Mouse (Mus musculus): ENCODE data around the gene Kremen1.
A peak's percentile ranks its signal among the peaks of the same experiment; 100 is the strongest.

Gene Kremen1

DNA sequence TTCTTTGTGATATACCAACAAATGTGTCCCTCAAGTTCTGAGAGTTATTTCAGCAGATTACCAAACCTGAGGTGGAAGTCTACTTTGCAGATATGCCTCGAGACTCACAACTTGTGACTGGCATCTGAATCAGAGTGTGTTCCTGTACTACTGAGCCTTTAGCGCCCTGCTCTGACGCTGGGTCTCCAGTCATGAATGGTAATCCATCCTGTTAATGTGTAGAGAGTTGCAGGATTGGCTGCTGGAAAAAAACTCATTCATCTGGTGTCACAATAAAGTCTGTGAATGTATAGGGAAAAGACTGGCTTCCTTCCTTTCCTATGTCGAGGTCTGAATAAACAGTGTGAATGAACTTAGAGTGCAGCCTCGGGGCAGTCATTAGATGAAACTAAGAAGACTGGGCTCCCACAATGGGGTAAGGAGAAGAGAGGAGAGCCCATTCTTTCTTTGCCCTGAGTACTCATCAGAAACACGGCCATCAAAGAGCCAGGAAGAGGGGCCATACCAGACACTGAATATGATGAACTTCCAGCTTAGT lies 41.4 kb downstream of the Kremen1 start:
- DNase-seq (ENCODE audit: extremely low read depth, low read depth): no peak

DNA sequence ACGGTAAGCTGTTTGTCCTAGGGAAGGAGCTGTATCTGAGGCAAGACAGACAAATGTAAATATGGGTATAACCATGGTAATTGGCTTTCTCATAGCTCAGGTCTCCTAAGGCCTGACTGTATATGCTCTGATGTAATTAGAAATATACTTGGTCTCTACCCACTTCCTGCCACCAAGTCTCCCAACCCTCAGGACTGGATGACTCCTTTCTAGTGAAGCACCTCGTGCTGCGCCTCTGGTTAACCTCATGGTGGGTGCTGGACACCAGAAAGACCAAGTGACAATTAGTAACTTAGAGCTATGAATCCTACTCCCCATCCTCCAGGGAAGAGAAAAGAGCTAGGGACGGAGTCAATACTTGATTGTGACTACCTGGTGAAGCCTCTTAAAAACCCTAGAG lies 42.0 kb downstream of the Kremen1 start:
- DNase-seq (ENCODE audit: extremely low read depth, low read depth): no peak

DNA sequence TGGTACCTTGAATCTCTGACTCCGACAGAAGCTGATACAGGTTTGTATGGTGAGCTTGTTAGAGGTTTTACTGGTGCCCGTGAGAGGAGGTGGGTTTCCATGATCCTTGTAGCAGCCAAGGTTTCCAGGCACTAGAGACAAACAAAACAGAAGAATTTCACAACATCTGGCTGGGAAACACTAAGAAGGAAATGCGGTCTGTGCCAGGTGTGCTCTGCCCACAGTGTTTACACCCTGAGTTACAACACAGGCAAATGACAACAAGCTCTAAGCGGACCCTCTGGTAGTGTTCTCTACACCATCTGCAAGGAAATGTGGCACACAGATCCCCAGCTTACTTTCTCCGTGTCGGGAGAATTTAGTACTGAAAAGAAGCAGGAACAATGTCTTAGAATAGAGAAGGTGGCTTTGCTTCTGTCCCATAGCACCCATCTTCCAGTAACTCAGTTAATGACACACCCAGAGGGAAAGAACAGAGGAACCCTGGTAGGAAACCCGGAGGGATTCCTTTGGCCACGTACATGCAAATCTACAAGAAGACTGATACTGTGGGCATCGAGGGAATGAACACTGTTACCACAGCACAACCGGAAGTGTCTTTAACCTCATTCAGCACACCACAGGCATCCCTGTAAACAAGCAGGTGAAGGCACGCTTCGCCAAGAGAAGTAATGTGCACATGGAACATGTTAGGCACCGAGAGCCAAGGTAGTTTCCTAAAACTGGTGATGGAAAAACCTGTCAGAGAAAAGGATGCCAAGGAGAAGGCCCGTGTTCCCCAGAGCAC lies 45.8 kb downstream of the Kremen1 start:
- no peak for DNase-seq (ENCODE audit: extremely low read depth, low read depth)

DNA sequence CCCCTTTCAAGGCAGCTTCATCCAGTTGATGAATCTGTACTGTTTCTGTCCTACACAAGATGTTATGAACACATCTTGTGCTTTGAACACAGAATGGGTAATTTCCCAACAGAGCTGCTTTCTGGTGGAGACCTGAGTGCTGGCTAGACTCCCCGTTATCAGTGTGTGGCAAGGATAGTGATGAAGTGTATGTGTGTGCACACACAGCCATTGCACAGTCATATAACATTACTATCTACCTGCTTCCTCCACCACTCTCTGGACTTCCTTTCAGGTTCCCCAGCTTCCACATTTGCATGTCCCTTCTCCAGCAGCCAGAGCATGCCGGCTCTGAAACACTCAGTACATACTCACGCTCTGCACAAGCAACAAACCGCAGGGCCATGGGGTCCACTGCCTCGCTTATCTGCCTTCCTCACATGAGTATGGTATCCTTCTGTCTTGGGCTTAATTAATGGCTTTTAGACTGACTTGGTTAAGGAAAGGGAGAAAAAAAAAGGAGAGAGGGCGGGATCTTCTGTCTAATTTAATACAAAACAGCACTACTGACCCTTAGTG lies 46.8 kb downstream of the Kremen1 start:
- DNase-seq (ENCODE audit: extremely low read depth, low read depth): no peak

DNA sequence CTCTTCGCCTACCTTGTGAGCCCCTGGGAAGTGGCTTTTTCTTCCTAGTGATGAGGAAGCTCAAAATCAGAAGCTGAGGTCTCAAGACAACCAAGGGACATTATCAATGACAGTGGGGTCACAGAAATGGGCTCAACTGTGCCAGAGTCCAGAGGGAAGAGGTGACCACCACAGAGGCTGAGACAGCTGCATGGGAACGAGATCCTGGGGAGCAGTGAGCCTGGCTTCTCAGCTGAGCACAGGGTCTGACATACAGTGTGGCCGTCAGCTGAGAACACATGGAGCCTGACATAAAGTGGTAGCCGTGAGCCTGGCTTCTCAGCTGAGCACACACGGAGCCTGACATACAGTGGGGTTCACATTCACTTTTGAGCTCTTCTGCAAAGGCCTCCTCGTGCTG lies 58.3 kb downstream of the Kremen1 start:
- DNase-seq (ENCODE audit: extremely low read depth, low read depth): no peak

DNA sequence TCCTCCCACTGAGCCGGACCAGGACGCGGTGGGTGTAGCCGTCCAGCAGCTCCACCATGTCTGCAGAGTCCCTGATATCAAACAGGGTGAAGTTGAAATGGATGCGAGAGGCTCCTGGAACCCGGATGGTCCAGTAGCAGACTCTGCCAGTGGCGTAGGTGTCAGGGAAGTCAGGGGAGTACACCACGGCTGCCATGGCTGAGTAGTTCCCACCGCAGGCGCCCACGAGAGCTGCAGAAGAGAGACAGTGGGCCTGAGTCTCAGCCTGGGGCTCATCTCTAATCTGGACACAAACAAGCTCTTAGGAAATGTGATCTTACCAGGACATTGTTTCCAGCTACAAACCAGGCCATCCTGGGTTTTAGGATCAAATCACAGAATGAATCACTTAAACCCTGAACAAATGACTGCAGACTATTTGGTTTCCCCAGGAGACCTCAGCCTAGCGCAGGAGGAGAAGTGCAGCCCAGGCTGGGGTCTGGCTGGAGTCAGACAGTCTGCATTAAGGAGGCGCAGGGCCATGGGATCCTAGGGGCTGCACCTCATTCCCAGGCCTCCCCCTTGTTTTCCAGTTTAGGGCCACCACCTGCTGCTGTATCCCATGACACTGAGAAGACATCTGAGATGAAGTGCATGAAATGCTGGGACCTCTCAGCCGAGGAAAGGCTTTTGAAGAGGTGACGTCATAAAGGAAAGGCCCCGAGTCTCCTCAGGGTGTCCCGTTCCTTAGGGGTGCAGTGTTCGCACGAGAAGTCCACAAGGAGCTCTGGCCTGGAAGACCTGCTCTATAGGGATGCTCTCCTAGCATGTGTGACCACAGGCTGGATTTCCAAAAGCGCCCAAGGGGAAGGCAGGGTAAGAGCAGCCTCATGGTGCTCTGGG lies 59.3 kb downstream of the Kremen1 start:
- DNase-seq (ENCODE audit: extremely low read depth, low read depth): no peak

DNA sequence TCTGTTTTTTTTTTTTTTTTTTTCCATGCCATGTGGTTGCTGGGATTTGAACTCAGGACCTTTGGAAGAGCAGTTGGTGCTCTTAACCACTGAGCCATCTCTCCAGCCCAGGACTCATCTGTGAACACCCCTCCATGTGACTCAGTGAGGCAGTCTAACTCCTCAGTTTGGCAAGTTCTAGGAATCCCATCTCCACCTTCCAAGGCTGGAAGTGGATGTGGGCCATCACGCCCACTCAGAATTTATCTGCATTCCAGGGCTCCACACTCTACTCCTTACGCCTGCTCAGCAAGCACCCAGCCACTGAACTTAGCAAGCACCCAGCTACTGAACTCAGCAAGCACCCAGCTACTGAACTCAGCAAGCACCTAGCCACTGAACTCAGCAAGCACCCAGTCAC lies 61.5 kb downstream of the Kremen1 start:
- no peak for DNase-seq (ENCODE audit: extremely low read depth, low read depth)

DNA sequence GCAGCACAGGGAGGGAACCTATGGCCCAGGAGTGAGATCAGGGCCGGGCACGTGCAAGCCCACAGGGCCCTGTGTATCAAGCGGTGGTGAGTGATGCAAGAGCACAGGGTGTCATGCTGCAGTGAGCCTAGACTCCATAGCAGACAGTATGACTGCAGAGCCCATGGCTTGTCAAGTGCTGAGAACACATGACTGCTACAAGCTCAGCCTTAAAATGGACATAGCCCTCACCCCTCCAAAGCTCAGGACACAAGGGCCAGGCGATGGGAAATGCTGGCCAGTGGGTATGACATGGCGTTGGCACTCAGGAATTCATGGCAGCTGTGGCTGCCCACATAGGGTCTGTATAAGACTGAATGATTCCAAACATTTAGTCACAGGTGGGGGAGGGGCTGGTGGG lies 64.3 kb downstream of the Kremen1 start:
- DNase-seq (ENCODE audit: extremely low read depth, low read depth): no peak

DNA sequence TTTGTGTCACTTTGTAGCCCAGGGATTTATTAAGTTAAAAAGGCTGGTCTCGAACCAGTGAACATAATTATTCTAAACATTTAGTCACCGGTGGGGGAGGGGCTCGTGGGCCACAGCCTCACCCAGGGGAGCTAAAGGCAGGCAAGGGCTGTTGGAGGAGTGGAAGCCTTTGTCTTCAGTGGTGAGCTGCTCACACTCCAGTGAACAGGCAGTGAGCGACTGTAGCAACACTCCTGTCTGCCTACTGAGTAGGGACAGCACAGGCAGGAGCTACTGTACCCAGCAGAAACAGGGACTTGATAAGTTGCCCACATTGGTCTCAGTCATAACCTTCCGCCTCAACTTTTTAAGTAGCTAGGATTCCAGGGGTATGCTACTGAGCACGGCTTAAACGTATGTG lies 64.8 kb downstream of the Kremen1 start:
- no peak for DNase-seq (ENCODE audit: extremely low read depth, low read depth)

DNA sequence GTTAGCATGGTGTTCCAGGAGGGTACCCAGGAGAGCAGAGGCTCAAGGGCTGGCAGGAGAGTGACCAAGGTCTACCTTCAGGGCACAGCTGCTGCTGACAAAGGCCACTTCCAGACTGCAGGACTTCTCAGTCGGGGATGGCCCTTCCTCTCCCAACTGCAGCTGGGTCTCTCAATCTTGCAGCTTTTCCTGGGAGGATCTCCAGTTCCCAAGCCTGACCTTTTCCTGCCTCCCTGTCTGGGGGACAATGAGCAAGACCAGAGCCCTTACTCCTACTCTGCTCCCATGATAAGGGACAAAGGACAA lies 67.8 kb downstream of the Kremen1 start:
- no peak for DNase-seq (ENCODE audit: extremely low read depth, low read depth)

DNA sequence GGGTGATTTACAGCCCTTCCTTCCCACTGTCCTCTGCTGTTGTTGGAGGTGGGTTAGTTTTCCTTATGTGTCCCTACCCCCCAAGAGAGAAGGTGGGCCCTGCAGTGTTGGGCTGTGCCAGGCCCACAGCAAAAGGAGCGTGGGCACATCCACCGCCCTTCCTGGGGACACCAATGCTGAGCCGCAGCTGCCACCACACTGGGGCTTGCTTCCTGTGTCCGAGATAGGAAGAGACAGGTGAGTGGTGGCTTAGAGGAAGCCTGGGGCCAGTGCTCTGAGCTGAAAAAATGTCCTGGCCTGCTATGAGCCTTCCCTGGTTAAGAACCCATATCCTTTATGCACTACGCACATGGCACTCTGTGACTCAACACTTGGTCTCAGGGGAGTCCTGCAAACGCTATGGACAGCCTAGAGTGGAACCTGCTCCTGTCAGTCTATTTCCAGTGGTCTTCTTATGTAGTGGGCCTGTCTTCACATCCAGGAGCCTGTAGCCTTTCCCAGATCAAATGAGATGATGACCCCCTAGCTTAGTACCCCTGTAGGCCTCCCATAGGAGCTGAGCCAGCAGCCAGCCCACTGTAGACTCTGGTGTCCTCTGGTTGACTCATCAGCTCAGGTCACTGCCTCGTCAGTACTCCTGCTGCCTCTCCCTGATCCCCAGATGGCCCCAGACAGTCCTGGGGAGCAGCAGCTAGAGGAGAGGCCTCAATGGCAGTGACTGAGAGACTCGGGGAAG lies 68.3 kb downstream of the Kremen1 start:
- no peak for DNase-seq (ENCODE audit: extremely low read depth, low read depth)

DNA sequence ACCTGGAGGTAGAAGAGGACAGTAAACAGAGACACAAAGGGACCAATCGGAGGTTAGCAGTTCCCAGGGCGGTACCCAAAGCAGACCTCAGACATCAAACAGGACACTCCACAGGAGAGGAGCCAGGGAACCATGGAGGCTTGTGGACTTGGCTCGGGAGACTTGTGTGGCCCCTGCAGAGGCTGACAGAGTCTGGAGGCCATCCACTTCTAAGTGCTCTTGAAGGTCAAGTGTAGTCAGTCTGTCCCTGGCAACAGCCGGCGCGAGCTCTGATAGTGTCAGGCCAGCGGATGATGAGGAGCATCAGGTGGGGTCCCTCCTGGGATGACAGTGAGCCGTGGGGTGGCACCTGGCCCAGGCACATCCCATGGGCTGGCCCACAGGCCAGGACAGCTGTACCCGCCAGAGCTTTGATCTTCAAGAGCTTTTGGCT lies 69.3 kb downstream of the Kremen1 start:
- no peak for DNase-seq (ENCODE audit: extremely low read depth, low read depth)

DNA sequence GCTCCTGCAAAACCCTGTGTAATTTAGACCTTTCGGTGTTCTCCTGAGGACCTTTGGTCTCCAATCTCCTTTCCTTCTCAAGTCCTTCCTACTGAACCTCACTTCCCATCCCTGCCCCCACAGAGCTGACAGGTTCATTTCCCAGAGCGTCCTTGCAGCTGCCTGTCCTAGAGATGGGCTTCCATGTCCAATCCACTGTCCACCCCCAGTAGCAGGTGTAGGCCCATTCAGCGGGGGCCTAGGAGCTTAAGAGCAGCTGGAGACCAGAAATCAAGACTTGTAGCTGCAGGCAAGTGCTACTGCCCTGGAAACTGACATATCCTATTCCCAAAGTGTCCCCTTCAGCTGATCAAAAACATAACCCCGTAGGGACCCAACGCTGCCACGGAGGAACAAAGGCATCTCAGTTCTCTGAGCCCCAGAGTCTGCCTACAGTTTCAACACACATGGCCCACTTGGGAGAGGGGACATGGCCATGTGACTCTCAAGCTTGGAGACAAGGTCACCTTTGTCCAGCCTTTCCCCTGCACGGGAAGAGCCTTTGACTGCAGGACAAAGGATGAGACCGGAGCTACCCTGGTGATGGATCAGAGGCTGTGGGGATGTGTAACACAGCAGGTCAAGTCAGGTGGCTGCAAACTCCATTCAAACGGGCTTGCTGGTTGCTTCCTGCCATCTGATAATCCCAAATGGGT lies 72.0 kb downstream of the Kremen1 start:
- DNase-seq (ENCODE audit: extremely low read depth, low read depth): no peak

DNA sequence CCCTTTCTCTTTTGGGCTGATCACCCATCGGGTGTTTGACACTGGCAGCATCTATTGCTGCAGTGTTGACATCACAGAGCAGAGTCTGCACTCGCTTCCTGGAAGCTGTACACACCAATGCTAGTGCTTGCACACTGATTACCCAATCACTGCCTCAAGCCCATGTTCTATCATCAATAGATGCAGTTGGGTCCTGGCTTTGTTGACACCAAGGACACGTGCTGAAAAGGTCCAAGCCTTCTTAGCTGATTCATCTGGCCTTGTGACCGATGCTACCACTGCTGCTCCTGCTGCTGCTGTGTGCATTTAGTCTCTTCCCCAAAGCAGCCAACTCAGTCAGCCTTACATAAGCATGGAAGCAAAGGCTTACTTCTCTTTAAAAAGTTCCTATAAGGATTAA lies 73.2 kb downstream of the Kremen1 start:
- DNase-seq (ENCODE audit: extremely low read depth, low read depth): no peak

DNA sequence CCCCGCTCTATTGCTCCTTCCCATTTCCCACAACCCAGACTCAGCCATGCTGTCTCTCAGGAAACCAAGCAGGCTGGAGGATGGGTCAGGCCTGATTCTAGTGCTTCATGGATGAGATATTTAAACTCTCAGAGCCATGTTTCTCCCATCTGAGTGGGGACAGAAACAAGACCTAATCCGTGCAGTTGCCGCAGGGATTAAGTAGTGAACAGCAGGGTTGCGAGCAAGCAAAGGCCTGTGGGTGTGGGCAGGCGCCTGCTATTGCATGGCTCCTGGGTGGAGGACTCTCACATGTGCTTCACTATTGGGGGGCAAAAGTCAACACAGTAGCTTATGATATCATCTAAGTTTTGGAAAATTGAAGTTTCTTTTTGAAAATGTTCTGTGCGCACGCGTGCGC lies 76.5 kb downstream of the Kremen1 start:
- no peak for DNase-seq (ENCODE audit: extremely low read depth, low read depth)

DNA sequence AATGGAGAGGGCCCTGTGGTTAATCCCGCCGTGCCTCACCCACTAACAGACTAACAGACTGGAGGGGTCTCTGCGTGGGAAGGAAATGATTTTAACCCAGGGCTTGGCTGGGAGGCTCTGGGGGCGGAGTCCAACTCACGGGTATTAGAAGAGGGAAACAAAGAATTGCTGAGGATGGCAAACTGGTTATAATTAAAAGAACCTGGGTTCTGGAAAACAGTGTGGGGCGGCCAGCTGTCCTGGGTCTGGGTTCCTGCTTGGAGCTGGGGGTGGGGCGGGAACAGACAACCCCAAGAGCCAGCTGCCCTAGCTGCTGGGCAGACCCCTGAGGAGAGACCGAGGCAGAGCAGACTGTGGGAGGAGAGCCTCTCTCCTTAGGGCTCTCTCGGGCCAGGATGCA lies 77.1 kb downstream of the Kremen1 start:
- DNase-seq (ENCODE audit: extremely low read depth, low read depth): no peak

DNA sequence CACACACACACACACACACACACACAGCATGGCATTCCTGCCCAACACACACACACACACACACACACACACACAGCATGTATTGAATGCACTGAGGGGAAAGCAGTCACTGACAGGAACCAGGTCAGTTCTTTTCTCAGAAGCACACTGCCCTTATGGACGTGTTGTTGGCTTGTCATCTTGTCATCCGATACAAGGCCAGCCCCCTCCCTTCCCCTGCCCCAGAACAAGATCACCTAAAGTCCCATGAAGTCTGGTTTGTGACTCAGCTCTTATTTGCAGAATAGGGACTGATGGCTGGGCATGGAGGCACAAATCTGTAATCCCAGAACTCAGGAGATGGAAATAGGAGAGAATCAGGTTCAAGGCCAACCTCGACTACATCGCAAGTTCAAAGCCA lies 78.5 kb downstream of the Kremen1 start:
- no peak for DNase-seq (ENCODE audit: extremely low read depth, low read depth)

DNA sequence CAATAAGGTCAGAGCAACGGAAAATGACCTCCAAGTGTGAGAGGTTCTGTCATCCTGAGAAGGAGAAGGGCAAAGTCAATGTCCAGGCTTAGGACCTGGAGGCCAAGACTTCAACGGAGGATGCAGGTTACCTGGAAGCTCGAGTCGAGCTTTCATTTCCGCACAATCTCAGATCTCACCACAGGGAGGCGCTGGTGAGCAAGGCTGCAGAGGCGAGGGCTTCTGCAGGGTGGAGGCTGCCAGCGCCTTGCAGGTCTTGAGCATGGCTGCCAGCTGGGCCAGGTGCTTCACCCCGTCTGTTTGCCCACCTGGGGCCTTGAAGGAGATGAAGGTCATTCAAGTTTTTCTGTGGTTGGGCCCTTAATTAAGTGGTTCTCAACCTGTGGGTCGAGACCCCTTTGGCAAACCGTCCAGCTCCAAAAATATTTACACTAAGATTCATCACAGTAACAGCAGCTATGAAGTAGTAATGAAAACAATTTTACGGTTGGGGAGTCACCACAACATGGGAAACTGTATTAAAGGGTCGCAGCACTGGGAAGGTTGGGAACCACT lies 79.4 kb downstream of the Kremen1 start:
- peak; percentile 44 for DNase-seq (ENCODE audit: extremely low read depth, low read depth)

DNA sequence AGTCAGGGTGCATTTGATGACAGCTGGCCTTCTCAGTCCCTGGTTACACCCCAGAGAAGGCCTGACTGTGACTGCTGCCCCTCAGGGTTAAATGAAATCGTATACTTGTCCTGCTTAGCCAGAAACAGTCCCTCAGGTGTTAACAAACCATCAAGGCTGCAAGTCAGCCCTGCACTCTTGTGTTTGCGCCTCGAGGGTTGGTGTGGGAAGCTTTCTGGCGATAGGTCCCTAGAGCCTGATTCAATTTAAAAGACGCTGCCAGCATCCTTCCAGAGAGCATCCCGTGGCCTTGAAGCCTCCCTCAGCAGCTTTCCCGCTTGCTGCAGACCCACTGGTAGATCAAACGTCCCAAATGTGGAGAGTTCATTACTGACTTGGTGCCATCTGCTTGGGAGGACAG lies 82.0 kb downstream of the Kremen1 start:
- no peak for DNase-seq (ENCODE audit: extremely low read depth, low read depth)

DNA sequence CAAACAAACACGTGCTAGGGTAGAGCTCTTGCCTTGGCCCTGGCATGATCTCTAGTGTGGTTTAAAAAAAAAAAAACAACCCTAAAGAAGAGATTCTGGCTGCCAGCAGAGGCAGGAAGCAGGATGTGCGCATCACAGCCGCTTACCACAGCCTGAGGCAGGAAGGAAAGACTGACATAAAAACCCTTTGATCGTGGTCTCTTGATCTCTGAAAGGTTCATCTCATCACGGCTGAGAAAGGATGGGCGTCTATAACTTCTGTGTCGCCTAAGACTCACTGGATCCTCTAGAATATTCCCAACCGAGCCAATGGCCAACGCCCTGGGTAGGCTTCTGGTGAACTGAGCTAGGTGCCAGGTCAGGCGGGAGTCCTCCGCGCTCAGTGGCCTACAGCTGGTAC lies 84.2 kb downstream of the Kremen1 start:
- DNase-seq (ENCODE audit: extremely low read depth, low read depth): no peak

DNA sequence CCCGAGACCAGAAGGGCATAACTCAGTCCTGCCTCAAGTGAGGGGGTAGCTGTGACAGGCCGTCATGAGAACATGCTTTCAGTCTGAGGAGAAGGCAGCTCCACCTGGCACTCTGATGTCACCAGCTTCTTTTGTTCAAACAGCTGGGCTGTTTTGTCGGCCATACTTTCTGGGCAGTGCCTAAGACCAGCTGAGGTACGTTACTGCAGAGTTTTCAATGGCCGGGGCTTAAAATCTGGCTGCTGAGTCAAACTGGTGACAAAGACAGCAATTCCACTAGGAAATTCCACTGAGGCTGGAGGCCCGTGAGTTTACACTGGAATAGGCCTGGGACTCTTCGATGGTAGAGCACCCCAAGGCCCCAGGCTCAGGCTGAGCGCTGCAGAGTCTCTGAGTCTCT lies 84.7 kb downstream of the Kremen1 start:
- DNase-seq (ENCODE audit: extremely low read depth, low read depth): no peak

Measured in MEL-GATA-1-ER (cell line).